Mouse (Mus musculus) liver (tissue): ENCODE measurements around the gene Mrgprf.

Experiments used
- DNase-seq: peaks from one replicate; pipeline ENCODE4 v3.0.0-alpha.2; 2020; ENCODE audit warnings: mixed read lengths

Mrgprf gene

DNA sequence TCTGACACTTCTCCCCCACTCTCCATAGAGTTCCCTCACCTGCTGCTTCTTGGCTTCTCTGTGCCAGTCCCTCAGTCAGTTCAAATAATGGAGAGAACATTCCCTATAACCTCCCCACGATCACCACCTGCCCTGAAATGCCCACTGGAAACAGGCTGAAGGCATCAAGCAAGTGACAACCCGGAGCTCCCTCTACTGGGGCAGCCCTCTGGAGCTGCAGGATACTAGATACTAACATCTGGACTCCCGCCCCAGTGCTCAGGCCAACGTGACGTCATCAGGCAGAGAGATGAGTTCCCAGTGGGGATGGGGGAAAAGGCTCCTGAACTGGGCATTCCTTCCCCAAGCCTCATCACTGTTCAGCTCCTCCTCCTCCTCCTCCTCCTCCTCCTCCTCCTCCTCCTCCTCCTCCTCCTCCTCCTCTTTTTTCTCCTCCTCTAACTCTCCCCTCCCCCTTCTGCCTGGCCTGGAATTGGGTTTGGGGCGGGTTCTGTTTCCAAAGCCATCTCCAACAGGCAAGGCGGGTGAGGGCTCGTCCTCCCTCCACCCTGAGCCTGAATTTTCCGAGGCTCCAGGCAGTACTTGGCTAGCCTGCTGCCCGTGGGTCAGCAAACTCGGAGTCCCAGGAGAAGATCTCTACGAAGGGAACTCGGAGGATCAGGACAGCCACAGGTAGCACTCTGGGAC, at the start of gene Mrgprf:
TSS of gene Mrgprf (plus strand) at position 508 of the 687 bp plus-strand sequence.
- DNase-seq: no peak

DNA sequence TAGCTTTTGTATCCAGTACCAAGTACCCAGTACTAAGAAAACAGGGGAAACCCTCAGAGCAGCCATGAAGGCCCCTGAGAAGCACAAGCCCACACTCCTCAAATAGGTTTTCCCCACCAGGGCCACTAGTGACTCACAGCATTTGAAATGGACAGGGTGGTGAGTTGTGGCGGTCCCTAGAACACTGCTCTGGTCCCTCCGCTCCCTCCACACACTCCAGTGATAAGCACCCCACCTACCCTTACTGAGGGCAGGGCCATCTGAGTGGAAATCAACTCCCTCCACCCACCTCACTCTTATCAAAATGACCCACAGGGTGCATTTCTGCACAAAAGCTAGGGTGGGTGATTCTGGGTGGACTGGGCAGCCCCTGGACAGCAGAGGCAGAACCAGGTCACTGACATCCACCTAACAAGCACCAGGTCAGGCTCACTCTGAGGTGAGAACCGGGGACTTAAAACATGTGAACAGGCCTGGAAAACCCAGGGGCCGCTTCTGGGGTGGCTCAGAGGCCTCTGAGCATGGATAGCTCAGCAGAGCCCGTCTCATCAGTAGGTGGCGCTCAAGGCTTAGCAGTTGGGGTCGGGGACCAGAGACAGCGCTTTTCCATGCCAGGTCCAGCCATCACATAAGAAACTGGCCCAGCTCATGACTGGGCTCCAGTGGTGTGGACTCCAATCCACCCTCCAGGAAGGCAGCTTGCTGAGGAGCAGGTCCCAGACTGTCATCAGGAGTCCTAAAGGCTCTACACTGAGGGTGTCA, 47.7 kb upstream of the Mrgprf start:
- peak; percentile 78 for DNase-seq

- DNase-seq: no peak
These were observed 46.5 kb upstream of the Mrgprf start for GRCm38 (mm10) chr7:145253986-145254630.

DNA sequence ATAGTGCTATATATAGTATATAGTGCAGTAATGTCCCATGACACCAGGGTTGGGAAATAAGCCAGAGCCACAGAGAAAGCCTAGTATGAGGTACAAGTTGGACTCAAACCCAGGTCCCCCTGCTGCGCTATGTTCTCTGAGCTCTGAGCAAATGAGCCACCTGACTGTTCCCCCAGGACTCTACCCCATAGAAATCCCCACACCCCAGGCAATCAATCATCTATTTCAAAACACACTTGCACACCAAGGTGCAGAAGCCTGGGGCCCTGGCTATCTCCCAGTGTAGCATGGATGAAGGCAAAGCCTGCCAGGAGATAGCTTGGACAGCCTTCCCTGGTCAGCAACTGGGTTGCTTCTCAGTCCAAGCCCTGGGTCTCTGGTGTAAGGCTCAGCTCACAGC, 44.5 kb upstream of the Mrgprf start:
- DNase-seq: no peak

DNA sequence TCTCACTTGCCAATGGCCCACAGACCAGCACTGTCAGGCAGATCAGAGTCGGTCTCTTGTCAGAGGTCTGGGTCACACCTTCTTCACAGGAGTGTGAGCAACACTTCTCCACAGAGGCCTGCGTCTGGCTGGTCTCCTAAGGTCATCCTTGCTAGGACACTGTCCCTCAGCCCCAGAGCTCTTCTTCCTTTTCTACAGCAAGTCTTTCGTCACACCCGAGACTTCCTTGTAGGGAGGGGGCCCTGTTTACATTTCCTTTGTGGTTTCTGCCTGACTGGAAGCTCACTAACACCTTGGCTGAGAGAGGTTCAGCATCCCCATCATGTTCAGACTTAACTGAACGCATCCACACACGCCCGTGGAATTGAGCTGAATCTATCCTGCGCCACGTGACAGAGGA, 36.4 kb upstream of the Mrgprf start:
- no peak for DNase-seq

- DNase-seq: no peak
These were observed 34.6 kb upstream of the Mrgprf start for GRCm38 (mm10) chr7:145266011-145266410.

DNA sequence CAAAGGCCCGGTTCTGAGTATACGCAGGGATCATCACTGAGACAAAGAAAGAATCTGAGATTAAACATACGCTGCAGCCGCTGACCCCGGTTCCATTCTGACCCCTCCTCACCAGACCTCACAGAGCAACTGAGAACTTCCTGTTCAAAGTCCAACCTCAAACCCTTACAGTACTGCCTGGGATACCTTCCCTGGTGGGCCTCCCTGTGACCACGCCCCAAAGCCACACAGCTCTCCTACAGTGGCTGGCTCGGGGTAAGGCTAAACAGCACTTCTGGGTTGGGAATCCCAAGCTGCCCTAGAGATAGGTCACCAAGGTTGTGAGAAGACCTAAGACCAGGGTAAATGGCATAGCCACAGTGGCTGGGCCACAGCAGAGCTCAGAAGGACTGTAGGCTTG, 31.7 kb upstream of the Mrgprf start:
- no peak for DNase-seq

DNA sequence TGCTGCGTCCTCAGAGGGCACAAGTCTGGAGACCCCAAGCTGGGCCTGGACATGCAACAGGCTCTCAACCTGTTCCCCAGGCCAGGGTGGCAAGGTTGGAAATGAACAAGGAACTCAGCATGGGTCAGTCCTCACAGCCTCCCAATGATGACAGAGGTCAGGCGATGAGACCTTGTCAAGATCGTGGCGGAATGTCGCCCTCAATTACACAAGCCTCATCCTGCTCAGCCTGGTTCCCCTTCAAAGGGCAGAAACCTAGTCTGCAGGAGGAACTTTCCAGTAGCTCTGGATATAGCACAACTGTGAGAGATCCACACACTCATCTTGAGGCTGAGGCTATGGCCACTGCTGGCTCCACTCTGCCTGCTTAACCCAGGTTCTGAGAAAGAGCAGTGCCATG, 29.7 kb upstream of the Mrgprf start:
- DNase-seq: no peak

DNA sequence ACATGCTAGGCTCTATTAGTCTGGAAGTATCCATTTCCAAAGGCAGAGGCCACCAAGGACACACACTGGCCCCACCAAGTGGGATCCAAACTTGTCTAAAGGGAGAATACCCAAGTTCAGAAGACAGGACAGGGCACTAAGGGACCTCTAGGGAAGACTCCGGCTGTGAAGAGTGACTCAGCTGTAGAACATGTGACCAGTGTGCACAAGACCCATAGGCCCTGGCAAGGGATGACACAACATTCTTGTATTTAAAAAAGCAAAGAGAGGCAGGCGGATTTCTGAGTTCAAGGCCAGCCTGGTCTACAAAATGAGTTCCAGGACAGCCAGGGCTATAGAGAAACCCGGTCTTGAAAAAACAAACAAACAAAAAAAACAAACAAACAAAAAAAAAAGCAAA, 25.1 kb upstream of the Mrgprf start:
- no peak for DNase-seq

- DNase-seq: no peak
These were observed 19.2 kb upstream of the Mrgprf start for GRCm38 (mm10) chr7:145281396-145281795.

DNA sequence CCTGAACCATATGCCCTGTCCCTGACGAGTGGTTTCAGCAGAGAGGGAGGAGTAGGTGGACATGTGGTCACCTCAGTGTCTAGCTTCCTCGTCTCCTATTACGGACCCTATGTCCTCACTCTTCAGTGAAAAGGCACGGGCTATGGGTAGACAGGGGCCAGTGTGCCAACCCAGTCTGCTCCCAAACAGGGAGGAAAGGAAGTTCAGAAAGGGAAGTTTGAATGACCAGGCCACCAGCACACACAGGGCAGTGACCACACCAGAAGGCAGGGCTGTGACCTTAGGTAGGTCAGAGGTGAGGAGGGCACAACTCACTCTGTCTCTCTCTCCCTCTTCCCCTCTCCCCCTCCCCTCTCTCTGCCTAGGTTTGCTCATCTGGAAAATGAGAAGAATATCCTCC, 17.6 kb upstream of the Mrgprf start:
- no peak for DNase-seq

DNA sequence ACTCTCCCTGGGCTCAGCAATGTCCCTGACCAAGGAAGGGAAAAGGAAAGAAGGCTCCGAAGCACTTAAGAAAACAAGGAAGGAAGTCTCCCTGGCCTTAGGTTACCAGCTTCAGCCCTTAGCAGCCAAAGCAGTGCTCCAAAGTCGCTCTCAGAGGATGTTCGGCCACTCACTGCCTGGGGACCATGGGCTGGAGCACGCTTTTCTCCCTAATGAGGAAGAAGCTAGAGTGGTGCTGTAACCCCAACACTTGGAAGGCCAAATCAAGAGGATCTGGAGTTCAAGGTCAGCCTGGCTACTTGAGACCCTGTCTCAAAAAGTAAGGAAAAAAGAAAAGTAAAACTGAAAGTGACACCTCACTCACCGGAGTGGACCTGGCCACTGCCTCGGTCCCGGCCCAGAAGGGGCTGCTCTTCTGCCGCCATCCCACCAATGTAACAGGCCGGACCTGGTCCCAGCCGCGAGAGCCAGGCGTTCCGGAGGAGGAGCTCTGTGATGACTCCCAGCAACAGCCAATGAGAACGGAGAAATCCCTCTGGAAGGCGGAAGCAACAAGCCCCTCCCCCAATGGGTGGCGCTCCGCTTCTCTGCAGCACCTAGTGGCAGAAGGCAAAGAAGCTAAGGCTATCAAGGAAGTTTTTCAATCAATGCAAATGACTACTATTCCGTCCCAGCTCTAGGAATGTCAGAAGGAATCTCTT, 17.0 kb upstream of the Mrgprf start, which contains the start of gene Tpcn2:
TSS of gene Tpcn2 (minus strand) at position 525 of the 701 bp plus-strand sequence.
- DNase-seq: peak; percentile 91

- no peak for DNase-seq
These were observed 16.3 kb upstream of the Mrgprf start for GRCm38 (mm10) chr7:145284293-145284692.

DNA sequence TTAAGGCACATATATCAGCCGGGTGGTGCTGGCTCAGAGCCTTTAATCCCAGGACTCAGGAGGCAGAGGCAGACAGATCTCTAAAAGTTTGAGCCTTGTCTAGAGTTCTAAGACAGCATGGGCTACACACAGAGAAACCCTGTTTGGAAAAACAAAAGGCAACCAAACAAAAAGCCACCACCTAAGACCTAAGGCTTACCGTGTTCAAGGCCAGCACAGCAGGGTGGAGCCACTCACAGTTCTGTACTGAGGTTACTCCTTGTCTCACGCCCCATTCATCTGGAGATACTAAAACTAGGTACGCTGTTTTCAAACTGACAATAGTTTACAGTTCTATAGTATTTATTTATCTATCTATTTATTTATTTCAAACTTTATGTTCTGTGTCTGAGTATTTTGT, 15.2 kb upstream of the Mrgprf start:
- DNase-seq: no peak

GRCm38 (mm10) chr7:145287410-145287809, 13.2 kb upstream of the Mrgprf start:
- DNase-seq: no peak

- DNase-seq: no peak
These were observed 11.3 kb upstream of the Mrgprf start for GRCm38 (mm10) chr7:145289302-145289701.

- DNase-seq: no peak
These were observed 8.8 kb upstream of the Mrgprf start for GRCm38 (mm10) chr7:145291847-145292246.

DNA sequence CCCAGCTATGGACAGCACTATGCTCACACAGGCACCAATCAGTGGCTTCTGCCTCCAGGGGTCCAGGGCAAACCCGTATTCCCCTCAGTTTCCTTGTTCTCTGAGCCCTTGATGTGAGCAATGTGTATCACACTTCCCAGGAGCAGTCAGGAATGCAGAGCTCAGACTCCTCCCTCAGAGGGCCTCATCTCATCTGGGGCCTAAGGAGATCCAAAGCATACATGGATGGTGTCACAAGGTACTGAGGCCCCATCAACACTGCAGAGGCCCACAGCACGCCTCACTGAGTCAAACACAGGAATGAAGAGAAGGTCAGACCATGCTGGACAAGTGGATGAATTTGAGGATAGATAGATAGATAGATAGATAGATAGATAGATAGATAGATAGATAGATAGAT, 7.9 kb upstream of the Mrgprf start:
- no peak for DNase-seq

DNA sequence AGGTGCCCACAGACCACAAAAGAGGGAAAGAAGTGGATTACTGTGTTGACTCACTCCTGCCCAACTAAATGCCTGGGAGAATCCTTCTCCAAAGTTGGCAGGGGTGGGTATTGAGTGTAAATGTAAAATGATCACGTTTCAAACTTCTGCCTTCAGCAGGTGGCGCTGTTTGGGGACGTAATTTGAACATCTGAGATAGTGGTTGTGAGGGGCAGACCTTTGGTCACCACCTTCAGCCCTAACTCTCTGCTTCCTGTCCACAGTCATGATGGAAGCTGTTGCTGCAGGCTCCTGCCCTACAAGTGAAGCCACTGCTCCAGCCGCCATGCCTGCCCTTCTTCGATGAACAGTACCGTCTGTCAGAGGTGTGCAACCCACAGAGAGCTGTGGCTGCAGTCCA, 6.8 kb upstream of the Mrgprf start:
- DNase-seq: no peak

GRCm38 (mm10) chr7:145298666-145299490, 1.8 kb upstream of the Mrgprf start:
- no peak for DNase-seq

GRCm38 (mm10) chr7:145299562-145300320, 887 bp upstream of the Mrgprf start:
- DNase-seq: no peak

DNA sequence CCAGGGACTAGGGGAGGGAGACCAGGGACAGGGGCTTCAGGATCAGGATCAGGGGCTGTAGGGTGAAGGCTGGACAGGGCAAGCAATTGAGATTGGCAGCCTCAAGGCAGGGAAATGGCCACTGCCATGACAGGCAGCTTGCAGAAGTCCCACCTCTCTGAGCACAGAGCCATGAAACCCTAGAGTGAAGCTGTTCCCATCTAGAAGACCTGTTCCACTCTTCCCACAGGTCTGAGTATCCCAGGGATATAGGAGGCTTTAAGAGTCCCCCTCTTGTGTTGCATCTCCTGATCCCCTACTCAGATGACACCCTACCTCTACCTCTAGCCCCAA, 346 bp downstream of the Mrgprf start:
- no peak for DNase-seq
